Mouse (Mus musculus) right cerebral cortex, adult 18-20 months (tissue): ENCODE data around the gene Aldh4a1.

Experiments
- DNase-seq: peaks from one replicate; pipeline ENCODE4 v3.0.0; 2022; ENCODE audit warnings: mixed read lengths

The Aldh4a1 gene

GRCm38 (mm10) chr4:139684639-139685017 lies 62.0 kb downstream of the Aldh4a1 start:
- peak; percentile 34 for DNase-seq

DNA sequence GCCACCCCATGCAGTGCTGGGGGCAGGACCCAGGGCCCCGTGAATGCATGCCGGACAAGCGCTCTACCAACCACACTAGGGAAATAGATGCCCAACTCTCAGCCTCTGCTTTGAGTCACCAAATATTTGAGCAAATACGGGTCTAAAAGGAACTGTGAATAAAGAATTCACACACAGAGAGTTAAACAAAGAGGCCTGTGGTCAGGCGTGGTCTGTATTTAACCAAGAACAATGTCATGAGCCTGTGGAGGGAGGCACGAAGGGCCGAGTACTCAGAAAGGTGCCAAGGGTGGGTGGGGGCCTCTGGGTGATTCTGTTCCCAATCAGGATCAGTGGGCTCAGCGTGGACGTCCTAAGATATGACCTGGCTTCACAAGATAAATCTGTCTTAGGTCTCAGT lies 65.4 kb downstream of the Aldh4a1 start:
- DNase-seq: no peak

DNA sequence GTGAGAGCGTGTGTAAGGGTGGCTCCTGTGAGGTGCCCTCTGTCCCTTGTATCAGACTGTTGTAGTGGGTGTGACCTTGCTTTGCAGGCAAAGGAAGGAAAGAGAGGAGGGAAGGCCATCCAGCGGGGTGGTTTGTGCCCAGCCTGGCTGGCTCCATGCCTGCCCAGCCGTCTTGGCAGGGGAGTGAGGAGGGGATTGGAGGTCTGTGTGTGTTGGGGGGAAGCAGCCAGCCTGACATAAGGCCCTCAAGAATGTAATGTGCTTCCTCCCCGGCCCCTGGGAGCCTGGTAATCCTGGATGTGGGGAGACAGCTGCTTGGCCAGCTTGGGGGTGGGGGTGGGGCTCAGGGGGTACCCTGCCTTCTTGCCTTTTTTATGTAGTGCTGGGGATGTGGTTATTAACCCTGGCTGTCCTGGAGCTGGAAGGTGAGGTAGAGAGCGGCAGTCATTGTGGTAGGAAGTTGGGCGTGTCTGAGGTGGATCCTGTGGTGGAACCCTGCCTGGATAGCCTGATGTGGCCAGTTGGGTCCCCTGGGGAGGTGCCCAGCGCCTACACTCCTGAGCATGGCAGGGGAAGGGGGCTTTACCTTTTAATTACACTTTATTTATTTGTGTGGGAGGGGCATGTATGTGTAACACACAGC lies 67.1 kb downstream of the Aldh4a1 start:
- DNase-seq: no peak

DNA sequence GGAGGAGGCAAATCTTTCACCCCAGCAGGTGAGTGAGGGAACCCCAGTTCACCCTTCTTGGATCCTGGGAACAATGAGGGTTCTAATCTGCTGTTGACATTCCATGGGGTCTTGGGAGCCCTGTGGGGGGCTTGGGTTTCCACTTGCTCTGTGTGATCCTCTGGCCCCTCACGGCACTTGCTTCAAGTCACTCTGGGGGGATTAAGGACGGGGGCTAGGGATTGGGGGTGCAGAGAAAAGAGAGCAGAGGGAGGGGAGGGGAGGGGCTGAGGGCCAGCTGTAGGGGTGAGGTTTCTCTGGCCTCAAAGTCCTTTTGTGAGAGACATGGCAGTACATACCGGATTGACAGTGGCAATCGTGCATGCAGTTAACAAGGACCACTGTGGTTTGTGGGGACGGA lies 70.6 kb downstream of the Aldh4a1 start:
- DNase-seq: no peak

DNA sequence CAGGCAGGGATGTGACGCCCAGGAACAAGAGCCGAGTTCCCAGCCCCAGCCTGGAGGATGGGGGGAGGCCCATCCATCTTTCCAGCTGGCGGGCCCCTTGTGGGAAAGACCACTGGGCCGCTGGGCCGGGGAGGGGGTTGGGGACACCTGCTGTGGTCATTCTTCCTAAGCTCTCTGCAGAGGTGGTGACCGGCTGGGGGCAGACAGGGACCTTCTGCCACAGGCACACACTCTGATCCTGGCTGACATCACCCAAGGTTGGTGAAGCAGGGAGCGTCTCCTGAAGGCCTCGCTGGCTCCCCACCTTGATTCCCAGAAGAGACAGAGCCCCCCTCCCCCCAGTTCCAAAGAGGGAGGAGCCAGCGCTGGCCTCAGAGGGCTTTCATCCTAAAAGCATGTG lies 75.1 kb downstream of the Aldh4a1 start:
- no peak for DNase-seq

DNA sequence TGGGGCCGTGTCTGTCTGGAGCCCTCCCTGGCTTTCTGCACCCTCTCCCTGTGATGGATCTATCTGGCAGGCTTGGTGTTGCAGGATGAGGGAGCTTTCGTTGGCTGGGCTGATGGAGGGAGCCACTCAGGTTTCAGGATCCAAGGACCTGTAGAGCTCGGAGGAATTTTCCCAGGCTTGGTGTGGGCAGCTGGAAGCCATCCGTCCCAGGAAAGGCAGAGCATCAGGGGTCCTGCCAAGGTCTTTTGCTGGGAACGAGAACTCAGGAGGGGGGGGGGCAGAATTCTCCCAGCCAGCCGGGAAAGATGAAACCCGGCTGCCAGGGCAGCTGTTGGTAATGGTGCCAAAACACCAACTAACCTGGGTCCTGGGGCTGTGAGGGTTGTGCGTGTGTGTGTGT lies 75.9 kb downstream of the Aldh4a1 start:
- DNase-seq: no peak
